Mouse (Mus musculus): ENCODE measurements around the gene Ccdc57.
A peak's percentile ranks its signal among the peaks of the same experiment; 100 is the strongest.

Gene Ccdc57

DNA sequence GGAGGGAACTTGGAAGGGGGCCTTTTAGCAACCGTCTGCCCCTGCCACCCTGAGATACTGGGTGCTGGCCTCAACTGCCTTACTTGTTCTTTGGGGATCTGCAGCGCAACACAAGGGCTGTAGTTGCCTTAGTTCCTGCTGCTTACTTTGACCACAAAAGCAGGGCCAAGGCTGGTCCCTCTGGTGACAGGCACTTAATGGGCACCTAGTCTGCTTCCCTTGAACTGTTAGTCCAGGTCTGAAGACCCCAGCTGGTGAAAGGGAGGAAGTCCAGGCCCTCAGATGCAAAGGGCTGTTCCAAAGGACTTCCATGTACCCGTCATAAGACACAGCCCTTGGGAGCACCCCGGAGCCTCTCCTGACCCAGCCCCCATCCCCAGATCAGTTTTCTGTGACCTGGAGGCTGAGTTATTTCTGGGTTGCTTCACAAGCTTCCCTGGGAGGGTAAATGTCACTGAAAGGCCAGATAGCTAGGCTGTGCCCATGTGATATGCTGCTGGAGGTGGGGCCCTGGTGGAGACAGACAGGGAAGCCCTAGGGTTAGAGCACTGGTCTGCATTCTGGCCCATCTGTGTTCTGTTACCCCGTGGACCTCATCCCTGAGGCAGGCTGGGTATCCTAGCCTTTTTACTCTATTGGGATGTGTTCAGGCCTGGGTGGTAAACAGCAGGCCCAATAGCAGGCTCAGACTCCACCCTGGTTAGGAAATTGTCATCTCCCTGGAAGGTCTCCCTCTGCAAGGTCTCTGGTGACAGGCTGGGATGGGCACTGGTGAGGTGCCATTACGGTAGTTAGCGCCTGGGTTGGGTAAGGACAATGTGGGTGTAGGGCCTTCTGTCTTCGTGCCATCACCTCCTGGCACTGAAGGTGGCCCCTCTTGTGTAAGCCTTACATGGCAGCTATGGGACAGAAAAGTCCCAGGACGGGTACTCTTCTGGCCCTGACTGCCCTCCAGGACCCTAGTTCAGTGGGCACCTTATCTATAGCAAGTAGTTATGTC is 19.4 kb upstream of the Ccdc57 start:
- no peak for DNase-seq (ENCODE audit: low spot score in 2 of 2)

GRCm38 (mm10) chr11:120951237-120951636 is 18.6 kb upstream of the Ccdc57 start:
- DNase-seq (ENCODE audit: low spot score in 2 of 2): no peak

DNA sequence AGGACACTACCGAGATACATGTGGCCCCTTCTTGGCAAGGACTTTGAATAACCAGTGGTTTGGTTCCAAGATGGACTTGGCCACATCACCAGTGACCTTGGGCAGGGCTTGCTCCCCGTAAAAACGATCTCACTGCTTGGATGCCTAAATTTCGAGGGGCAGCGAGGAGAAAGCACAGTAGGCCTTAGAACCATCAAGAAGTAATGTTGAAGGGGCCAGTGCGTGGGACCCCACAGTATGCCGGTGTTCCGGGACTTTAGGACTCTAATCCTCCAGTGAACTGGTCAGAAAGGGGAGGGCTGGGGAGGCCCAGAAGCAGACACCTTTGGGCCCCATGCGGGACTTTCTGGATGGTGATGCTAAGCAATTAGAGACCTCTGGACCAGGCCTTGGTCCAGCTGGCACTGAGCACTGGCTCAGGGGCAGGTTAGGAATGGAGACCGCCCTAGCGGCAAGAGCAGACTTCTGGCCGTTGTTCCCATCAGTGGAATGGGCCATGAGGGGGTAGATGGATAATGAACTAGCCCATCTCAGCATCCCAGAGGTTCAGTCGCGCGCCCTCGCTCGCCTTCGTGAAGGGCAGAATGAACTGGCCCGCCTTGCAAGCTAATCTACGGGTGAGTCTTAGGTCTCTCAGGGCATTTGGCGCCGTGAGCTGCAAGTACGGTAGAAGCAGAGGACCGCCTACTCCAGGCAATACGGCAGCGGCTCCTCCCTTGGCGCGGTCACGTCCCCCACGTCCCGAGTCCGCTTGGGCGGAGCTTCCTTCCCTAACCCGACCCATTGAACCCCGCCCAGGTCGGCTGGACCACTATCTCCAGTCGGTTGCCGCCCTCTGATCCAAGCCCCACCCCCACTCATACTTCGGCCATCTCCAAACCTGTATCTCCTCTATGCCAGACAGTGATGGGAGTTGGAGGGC is 17.9 kb upstream of the Ccdc57 start:
- DNase-seq (ENCODE audit: low spot score in 2 of 2): peak; percentile 81 to 91

GRCm38 (mm10) chr11:120949863-120950262 is 17.2 kb upstream of the Ccdc57 start:
- no peak for DNase-seq (ENCODE audit: low spot score in 2 of 2)

GRCm38 (mm10) chr11:120948861-120949851 is 16.5 kb upstream of the Ccdc57 start:
- no peak for DNase-seq (ENCODE audit: low spot score in 2 of 2)

DNA sequence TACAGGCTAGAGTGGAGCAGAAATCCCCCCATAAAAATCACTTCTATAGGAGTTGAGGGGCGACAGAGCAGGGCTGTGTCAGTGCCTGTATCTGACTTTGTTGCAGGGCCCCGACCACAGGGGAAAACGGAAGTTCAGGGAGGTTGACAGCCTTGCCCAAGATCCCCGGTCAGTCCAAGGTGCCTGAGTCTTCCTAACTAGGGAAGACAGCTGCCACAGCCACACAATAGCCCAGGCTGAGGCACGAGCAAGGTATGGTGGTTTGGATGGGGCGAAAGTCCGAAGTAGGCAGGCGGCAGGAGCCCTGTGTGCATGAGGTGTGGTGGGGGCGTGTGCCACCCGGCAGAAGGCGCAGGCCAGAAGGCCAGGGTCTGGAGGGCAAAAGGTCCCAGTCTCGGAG is 15.7 kb upstream of the Ccdc57 start, which contains the start of gene Slc16a3:
TSS of gene Slc16a3 (plus strand) at position 153 of the 400 bp plus-strand sequence.
- no peak for DNase-seq (ENCODE audit: low spot score in 2 of 2)

GRCm38 (mm10) chr11:120945926-120946325 is 13.3 kb upstream of the Ccdc57 start:
- peak; percentile 58 to 73 for DNase-seq (ENCODE audit: low spot score in 2 of 2)

- DNase-seq (ENCODE audit: low spot score in 2 of 2): no peak
Observed at GRCm38 (mm10) chr11:120945266-120945665, 12.6 kb upstream of the Ccdc57 start.

- no peak for DNase-seq (ENCODE audit: low spot score in 2 of 2)
Observed at GRCm38 (mm10) chr11:120940959-120941358, 8.3 kb upstream of the Ccdc57 start.

GRCm38 (mm10) chr11:120939712-120940341 is 7.2 kb upstream of the Ccdc57 start:
- no peak for DNase-seq (ENCODE audit: low spot score in 2 of 2)

- peak; percentile 24 to 49 for DNase-seq (ENCODE audit: low spot score in 2 of 2)
Observed at GRCm38 (mm10) chr11:120938795-120939194, 6.1 kb upstream of the Ccdc57 start.

DNA sequence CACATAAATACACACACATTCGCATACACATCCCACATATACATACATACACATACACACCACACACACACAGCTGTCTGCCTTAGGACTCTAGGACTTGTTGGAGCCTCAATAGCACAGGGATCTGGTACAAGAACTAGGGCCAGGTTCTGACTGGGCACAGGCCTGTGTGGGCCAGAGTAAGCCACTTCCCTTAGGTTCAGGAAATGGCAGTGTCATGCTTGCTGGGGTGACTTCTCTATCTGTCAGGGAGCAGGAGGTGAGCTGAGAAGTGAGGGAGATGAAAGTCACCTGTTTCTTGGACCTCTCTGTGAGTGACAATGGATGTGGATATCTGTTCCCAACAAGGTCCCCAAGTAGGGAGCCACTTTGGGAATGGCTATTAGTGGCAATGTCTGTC is 5.3 kb upstream of the Ccdc57 start:
- no peak for DNase-seq (ENCODE audit: low spot score in 2 of 2)

- no peak for DNase-seq (ENCODE audit: low spot score in 2 of 2)
Observed at GRCm38 (mm10) chr11:120931479-120931878, 1.2 kb downstream of the Ccdc57 start.

DNA sequence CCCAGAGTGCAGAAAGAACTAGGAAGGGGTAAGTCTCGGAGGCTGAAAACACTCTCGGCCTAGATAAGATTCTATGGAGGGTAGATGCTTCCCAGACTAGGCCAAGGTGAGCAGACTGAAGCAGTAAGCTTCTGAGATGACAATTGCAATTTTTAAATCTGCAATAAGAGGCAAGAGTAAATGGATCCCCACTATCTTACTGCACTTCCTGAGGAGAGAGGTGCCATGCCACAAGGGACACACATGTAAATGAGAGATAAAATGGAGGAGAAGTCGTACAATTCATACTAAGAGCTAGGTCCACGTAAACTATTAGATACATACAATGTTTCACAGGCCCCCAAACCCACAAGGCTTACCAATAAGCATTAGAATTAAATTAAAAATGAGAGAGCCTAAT is 4.2 kb downstream of the Ccdc57 start:
- DNase-seq (ENCODE audit: low spot score in 2 of 2): no peak

- DNase-seq (ENCODE audit: low spot score in 2 of 2): no peak
Observed at GRCm38 (mm10) chr11:120922528-120922927, 10.1 kb downstream of the Ccdc57 start.

- DNase-seq (ENCODE audit: low spot score in 2 of 2): no peak
Observed at GRCm38 (mm10) chr11:120917756-120918155, 14.9 kb downstream of the Ccdc57 start.

- no peak for DNase-seq (ENCODE audit: low spot score in 2 of 2)
Observed at GRCm38 (mm10) chr11:120916477-120916876, 16.2 kb downstream of the Ccdc57 start.

GRCm38 (mm10) chr11:120913796-120914195 is 18.9 kb downstream of the Ccdc57 start:
- DNase-seq (ENCODE audit: low spot score in 2 of 2): no peak

DNA sequence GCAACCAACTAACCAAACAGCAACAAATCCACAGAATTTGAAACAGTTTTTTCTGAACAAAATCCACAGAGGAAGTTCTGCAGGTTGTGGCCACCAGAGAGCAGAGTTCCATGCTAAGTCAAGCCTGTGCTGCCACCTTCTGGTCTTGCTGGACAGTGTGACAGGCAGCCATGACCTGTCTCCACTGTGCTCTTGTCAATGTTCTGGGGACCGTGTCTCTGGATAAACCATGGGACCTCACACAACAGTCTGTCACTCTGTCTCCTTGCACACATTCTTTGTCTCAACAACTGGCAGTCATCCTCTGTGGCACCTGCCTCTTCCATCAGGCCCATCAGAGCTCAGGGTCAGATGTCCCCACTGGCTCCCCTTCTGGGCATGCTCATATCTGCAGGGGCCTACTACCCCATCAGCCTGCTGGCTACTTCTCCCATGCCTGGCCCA is 27.2 kb downstream of the Ccdc57 start:
- DNase-seq (ENCODE audit: low spot score in 2 of 2): peak; percentile 66 to 76

DNA sequence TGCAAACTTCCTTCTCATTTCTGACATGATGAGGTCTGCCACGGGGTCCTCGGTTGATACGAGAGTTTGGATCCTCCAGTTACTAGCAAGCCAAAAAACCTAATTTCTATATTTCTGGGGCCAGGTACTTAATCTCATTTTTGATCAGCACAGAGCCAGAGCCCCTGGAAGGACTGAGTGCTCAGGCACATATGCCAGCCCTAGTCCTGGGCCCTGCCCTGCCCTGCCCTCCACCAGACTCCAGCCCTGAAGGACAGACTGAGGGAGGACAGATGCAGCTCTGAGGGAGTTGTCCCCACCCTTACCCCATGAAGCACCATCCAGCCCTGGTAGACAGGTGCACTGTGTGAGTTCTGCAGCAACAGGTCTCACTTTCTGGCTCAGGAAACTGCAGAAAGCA is 28.1 kb downstream of the Ccdc57 start:
- DNase-seq (ENCODE audit: low spot score in 2 of 2): no peak

Measured in urinary bladder, postnatal 36 days (tissue).